Mouse (Mus musculus): Measurements from ENCODE around the gene Npy5r. TPM values are rescaled to one million over a fixed set of nuclear protein-coding genes. Genes with fewer than 3 reads are reported as not detected.
A peak's percentile ranks its signal among the peaks of the same experiment; 100 is the strongest.

The Npy5r gene
- total RNA-seq (2021) = 1 to 10 TPM; 3.8 to 5.1 TPM
- long read RNA-seq, experiment 1, partial matches to known transcripts = 0 of 7 reads
- long read RNA-seq, experiment 1, other reads (novel, unspliced or antisense) = 0 of 7 reads
- long read RNA-seq, experiment 2, partial matches to known transcripts = 0 of 6 reads
- long read RNA-seq, experiment 2, other reads (novel, unspliced or antisense) = 1 of 6 reads

- peak; percentile 14 to 39 for DNase-seq (ENCODE audit: low spot score in 2 of 2)
- intact Hi-C loops (cut with DNase I) = no loop called here
Observed at GRCm38 (mm10) chr8:66687511-66688329, at the start of gene Npy5r. Gene Npy5r, minus strand, starts transcription at chr8:66688128.

GRCm38 (mm10) chr8:66731957-66732356 lies 44.0 kb upstream of the Npy5r start:
- DNase-seq (ENCODE audit: low spot score in 2 of 2) = no peak
- intact Hi-C loops (cut with DNase I) = no loop called here

GRCm38 (mm10) chr8:66729446-66729845 lies 41.5 kb upstream of the Npy5r start:
- DNase-seq (ENCODE audit: low spot score in 2 of 2) = no peak
- intact Hi-C loops (cut with DNase I) = no loop called here

DNA sequence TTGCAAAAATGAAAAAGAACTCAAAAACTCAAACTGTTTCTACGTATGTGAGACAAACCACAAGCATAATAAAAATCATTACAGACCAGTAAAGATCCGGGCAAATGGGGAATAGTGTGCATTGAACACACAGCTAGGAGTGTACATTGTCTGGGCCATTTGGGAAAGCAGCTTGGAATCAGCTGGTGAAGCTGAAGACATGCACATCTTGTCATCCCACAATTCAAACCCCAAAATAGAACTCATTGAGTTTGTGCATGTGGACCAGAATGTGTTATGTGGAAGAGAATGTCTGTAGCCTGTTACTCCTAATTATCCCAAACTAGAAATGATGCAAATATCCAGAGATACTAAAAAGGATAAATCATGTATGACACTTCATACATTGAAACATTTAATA lies 34.9 kb upstream of the Npy5r start:
- peak; percentile 15 to 46 for DNase-seq (ENCODE audit: low spot score in 2 of 2)
- intact Hi-C loops (cut with DNase I) = no loop called here

GRCm38 (mm10) chr8:66714324-66714975 lies 26.5 kb upstream of the Npy5r start:
- no peak for DNase-seq (ENCODE audit: low spot score in 2 of 2)
- intact Hi-C loops (cut with DNase I) = no loop called here

GRCm38 (mm10) chr8:66698782-66699181 lies 10.9 kb upstream of the Npy5r start:
- DNase-seq (ENCODE audit: low spot score in 2 of 2) = no peak
- intact Hi-C loops (cut with DNase I) = loop anchor here (5.0 kb wide), 2 partner anchors 164 to 629 kb away; partner anchors contain the start of gene Naf1

- intact Hi-C loops (cut with DNase I) = loop anchor here (5.0 kb wide), 2 partner anchors 164 to 629 kb away; partner anchors contain the start of gene Naf1
- DNase-seq (ENCODE audit: low spot score in 2 of 2) = no peak
Observed at GRCm38 (mm10) chr8:66698011-66698410, 10.1 kb upstream of the Npy5r start.

GRCm38 (mm10) chr8:66696970-66697843 lies 9.3 kb upstream of the Npy5r start, which contains the start of gene Npy1r:
Gene Npy1r, plus strand, starts transcription at chr8:66697192.
- peak; percentile 62 for DNase-seq (ENCODE audit: low spot score in 2 of 2)
- intact Hi-C loops (cut with DNase I) = loop anchor here (2.0 to 5.0 kb wide), 3 partner anchors 165 to 710 kb away; partner anchors contain the start of gene Naf1

DNA sequence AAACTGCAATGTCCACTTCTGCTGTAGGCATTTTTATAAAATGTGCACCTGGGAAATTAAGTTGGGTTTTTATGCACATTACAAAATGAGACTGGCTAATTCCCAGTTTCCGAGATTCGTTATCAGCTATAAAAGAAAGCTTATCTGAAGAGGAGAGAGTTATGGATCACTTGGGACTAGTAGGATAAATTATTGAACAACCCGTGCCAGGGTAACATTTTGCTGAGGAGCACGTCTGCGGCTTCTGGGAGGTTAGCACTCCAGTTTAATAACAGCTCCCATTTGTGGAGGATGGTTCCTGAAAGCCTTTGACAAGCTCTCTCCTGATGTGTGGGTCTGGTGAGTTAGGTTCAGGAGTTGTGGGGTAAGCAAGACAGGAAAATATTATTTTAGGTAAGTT lies 2.5 kb upstream of the Npy5r start:
- DNase-seq (ENCODE audit: low spot score in 2 of 2) = no peak
- intact Hi-C loops (cut with DNase I) = no loop called here

- intact Hi-C loops (cut with DNase I) = no loop called here
- no peak for DNase-seq (ENCODE audit: low spot score in 2 of 2)
Observed at GRCm38 (mm10) chr8:66688799-66689198, 871 bp upstream of the Npy5r start.

- no peak for DNase-seq (ENCODE audit: low spot score in 2 of 2)
- intact Hi-C loops (cut with DNase I) = no loop called here
Observed at GRCm38 (mm10) chr8:66688395-66688794, 467 bp upstream of the Npy5r start.

DNA sequence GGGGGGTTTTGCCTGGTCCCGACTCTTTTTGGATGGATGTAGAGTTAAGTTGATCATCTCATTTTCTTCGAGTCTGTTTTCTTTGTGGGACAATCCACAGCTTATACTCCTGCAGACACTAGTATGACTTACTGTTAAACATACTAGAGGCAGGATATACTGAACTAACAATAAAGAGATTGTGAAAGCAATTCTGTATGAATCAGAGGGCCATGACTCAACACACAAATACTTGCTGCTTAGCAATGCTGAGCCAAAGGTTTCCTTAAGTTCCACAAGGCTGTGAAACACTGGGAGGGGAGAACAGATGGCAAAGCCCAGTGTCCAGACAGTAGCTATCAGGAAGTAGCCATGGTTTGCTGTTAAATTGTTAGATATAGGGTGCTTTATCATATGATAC lies 6.7 kb downstream of the Npy5r start:
- DNase-seq (ENCODE audit: low spot score in 2 of 2) = no peak
- intact Hi-C loops (cut with DNase I) = no loop called here

- DNase-seq (ENCODE audit: low spot score in 2 of 2) = no peak
- intact Hi-C loops (cut with DNase I) = no loop called here
Observed at GRCm38 (mm10) chr8:66630721-66631120, 57.2 kb downstream of the Npy5r start.

Other genes starting within 250 kb of the Npy5r start
- 1 to 10 TPM; 7.7 to 8.0 TPM for gene Tma16, start 201.6 kb downstream of the Npy5r start, total RNA-seq (2021)
- under 1 TPM; 0.22 to 0.42 TPM for gene Tktl2, start 176.4 kb downstream of the Npy5r start, total RNA-seq (2021)
- gene Npy1r, start 9.1 kb upstream of the Npy5r start, total RNA-seq (2021) = 10 to 100 TPM; 23.0 to 27.3 TPM
- 10 to 100 TPM; 12.1 to 13.4 TPM for gene Naf1, start 172.1 kb upstream of the Npy5r start, total RNA-seq (2021)

Measured in left cerebral cortex, postnatal 14 days (tissue).